Mouse (Mus musculus): ENCODE data around the gene Olfr1056.
"Not testable (repeated sequence)": the region's sequence is repeated elsewhere in the genome, so short reads cannot be mapped to it uniquely, and the experiment has no call there.

Gene Olfr1056

GRCm38 (mm10) chr2:86362369-86362768, at the start of gene Olfr1056:
Gene Olfr1056 (minus strand): TSS chr2:86362469.
- DNase-seq (ENCODE audit: low spot score in 2 of 2), result no peak

- DNase-seq (ENCODE audit: low spot score in 2 of 2), result no peak
These were observed 32.8 kb upstream of the Olfr1056 start for GRCm38 (mm10) chr2:86395114-86395513.

GRCm38 (mm10) chr2:86388461-86388860, 26.2 kb upstream of the Olfr1056 start, which contains the start of gene Olfr1058:
Gene Olfr1058 (minus strand): TSS chr2:86388561.
- DNase-seq (ENCODE audit: low spot score in 2 of 2), result not testable (repeated sequence)

- no peak for DNase-seq (ENCODE audit: low spot score in 2 of 2)
These were observed 16.0 kb upstream of the Olfr1056 start, which contains the start of gene Olfr1057 for GRCm38 (mm10) chr2:86378293-86378692. Gene Olfr1057 (minus strand): TSS chr2:86378393.

GRCm38 (mm10) chr2:86366342-86366741, 4.1 kb upstream of the Olfr1056 start:
- DNase-seq (ENCODE audit: low spot score in 2 of 2), result not testable (repeated sequence)

- not testable (repeated sequence) for DNase-seq (ENCODE audit: low spot score in 2 of 2)
These were observed 10.5 kb downstream of the Olfr1056 start for GRCm38 (mm10) chr2:86351751-86352150.

GRCm38 (mm10) chr2:86350184-86350583, 12.1 kb downstream of the Olfr1056 start, which contains the start of gene Olfr1055:
Gene Olfr1055 (minus strand): TSS chr2:86350284.
- DNase-seq (ENCODE audit: low spot score in 2 of 2), result no peak

GRCm38 (mm10) chr2:86335333-86335732, 26.9 kb downstream of the Olfr1056 start, which contains the start of gene Olfr1054:
Gene Olfr1054 (minus strand): TSS chr2:86335433.
- DNase-seq (ENCODE audit: low spot score in 2 of 2), result no peak

- no peak for DNase-seq (ENCODE audit: low spot score in 2 of 2)
These were observed 47.1 kb downstream of the Olfr1056 start, which contains the start of gene Olfr1053 for GRCm38 (mm10) chr2:86315184-86315583. Gene Olfr1053 (minus strand): TSS chr2:86315284.

Measured in urinary bladder, postnatal 4 days (tissue).